Mouse (Mus musculus) stomach, postnatal 0 days (tissue): ENCODE measurements around the gene Myo7a. TPM values are rescaled to one million over a fixed set of nuclear protein-coding genes. Genes with fewer than 3 reads are reported as not detected.

Experiments used
- ATAC-seq: fragments of 200-750 bp; cut with Nextera tagmentation; 2 replicates; pipeline ENCODE4 v1.8.0; 2017; ENCODE audit not compliant: low FRiP score, low TSS enrichment
- DNase-seq: peaks from one replicate; pipeline ENCODE4 v3.0.0-alpha.2; 2016; ENCODE audit warnings: low spot score
- H3K27ac ChIP-seq: fragments of 300-500 bp; sonication (generic); replicated peaks from 2 replicates; pipeline ENCODE4 v1.5.1; 2014; ENCODE audit warnings: mild to moderate bottlenecking, control low read depth
- H3K27me3 ChIP-seq: fragments of 300-500 bp; sonication (generic); 2 replicates; pipeline ENCODE4 v1.6.1; 2014; ENCODE audit warnings: low read length; ENCODE audit not compliant: control insufficient read depth, insufficient read depth
- H3K36me3 ChIP-seq: fragments of 300-500 bp; sonication (generic); 2 replicates; pipeline ENCODE4 v1.6.1; 2014; ENCODE audit warnings: low read length, mixed read lengths; ENCODE audit not compliant: control insufficient read depth, insufficient read depth
- H3K4me1 ChIP-seq: fragments of 300-500 bp; sonication (generic); replicated peaks from 2 replicates; pipeline ENCODE4 v1.6.1; 2014; ENCODE audit warnings: antibody characterized with exemption; ENCODE audit not compliant: control insufficient read depth, insufficient read depth
- H3K4me2 ChIP-seq: fragments of 300-500 bp; sonication (generic); replicated peaks from 2 replicates; pipeline ENCODE4 v1.6.1; 2014; ENCODE audit warnings: low read depth, mild to moderate bottlenecking, control low read depth, moderate library complexity
- H3K4me3 ChIP-seq: fragments of 300-500 bp; sonication (generic); 2 replicates; pipeline ENCODE4 v1.5.1; 2014; ENCODE audit warnings: low read depth, low read length, control low read depth
- H3K9ac ChIP-seq: fragments of 300-500 bp; sonication (generic); 2 replicates; pipeline ENCODE4 v1.6.1; 2014; ENCODE audit warnings: mild to moderate bottlenecking, low read length, control low read depth, mixed read lengths
- H3K9me3 ChIP-seq: fragments of 300-500 bp; sonication (generic); 2 replicates; pipeline ENCODE4 v1.6.1; 2016; ENCODE audit warnings: low read length; ENCODE audit not compliant: control insufficient read depth
- CTCF ChIP-seq: IDR thresholded peaks from 2 replicates; pipeline ENCODE4 v1.5.1; 2016; ENCODE audit warnings: antibody characterized with exemption, low read depth, mild to moderate bottlenecking, moderate library complexity
- EP300 ChIP-seq: optimal IDR thresholded peaks from 2 replicates; pipeline ENCODE3; 2016; ENCODE audit warnings: antibody characterized with exemption
- WGBS: fragments of 180-500 bp; shearing (Covaris S2); extraction: QIAGEN DNeasy Blood & Tissue Kit; methylation state at CpG from one replicate; pipeline ENCODE4 v1.1.7; 2014; 5-methylcytosine and 5-hydroxymethylcytosine counted together
- polyA plus RNA-seq: library from polyadenylated mRNA; unstranded; fragments of >200 nt; fragmentation: Nextera tagmentation; extraction: Ambion mirVana; gene quantifications from 2 replicates; pipeline ENCODE4 v1.2.1, GENCODE M21; 2015

Gene Myo7a
- polyA plus RNA-seq, 1 experiment from 2014 or later, result 2.4 TPM

GRCm38 (mm10) chr7:98160041-98160740, 40.9 kb upstream of the Myo7a start:
- Histone ChIP-seq H3K4me2 (peak overlapping the region; percentile 23; the same call in 1 of the 2 replicates), H3K4me1 (peaks cover 12% of the 10 kb centered on the region)

DNA sequence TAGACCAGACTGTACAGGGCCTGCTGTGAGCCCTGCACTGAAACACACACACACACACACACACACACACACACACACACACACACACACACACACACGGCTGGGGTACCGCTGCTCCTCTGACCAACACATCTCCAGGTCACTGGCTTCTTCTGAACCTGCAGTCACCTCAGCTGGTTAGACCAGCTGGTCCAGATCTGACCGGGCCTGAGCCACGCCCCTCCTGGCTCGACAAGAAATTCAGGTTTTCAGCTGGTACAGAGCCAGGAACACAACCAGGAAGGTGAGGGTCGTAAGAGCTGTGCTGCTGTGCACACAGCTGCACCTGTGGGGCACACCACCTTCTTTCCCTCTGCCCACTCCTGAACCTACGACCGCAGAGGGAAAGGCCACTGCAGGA, 39.2 kb upstream of the Myo7a start:
- WGBS, result 31% methylated on average over 8 of the region's 8 CpGs
- H3K36me3 ChIP-seq, result no peaks in the 10 kb centered on the region
- H3K9ac ChIP-seq, result no peak overlapping the region
- H3K4me2 ChIP-seq, result peak overlapping the region; percentile 29; the same call in 1 of the 2 replicates
- H3K9me3 ChIP-seq, result no peaks in the 10 kb centered on the region
- peak overlapping the region; percentile 82 for H3K27ac ChIP-seq
- peak; percentile 89 for DNase-seq
- TF ChIP-seq EP300 (peak; percentile 91), CTCF (no peak)
- H3K27me3 ChIP-seq, result no peaks in the 10 kb centered on the region
- H3K4me1 ChIP-seq, result peaks cover 12% of the 10 kb centered on the region
- no peak overlapping the region for H3K4me3 ChIP-seq
- ATAC-seq, result peak; percentile 48

More at GRCm38 (mm10) chr7:98160041-98160740, 40.9 kb upstream of the Myo7a start:
- no peak for DNase-seq
- H3K27ac ChIP-seq, result peak overlapping the region; percentile 82
- H3K36me3 ChIP-seq, result no peaks in the 10 kb centered on the region
- ATAC-seq, result no peak
- no peaks in the 10 kb centered on the region for H3K27me3 ChIP-seq
- H3K4me3 ChIP-seq, result no peak overlapping the region
- no peak for TF ChIP-seq CTCF
- no peak for TF ChIP-seq EP300
- peak overlapping the region; percentile 19 for H3K9ac ChIP-seq
- 34% methylated on average over 8 of the region's 8 CpGs for WGBS
- H3K9me3 ChIP-seq, result no peaks in the 10 kb centered on the region

- H3K9me3 ChIP-seq, result no peaks in the 10 kb centered on the region
- TF ChIP-seq CTCF (no peak), EP300 (no peak)
- H3K4me2 ChIP-seq, result no peak overlapping the region; the same call in 1 of the 2 replicates
- no peaks in the 10 kb centered on the region for H3K27me3 ChIP-seq
- WGBS, result 48% methylated on average over 5 of the region's 5 CpGs
- ATAC-seq (no peak), DNase-seq (peak; percentile 32)
- peaks cover 12% of the 10 kb centered on the region for H3K4me1 ChIP-seq
- no peak overlapping the region for H3K4me3 ChIP-seq
- no peaks in the 10 kb centered on the region for H3K36me3 ChIP-seq
- H3K9ac ChIP-seq, result no peak overlapping the region
- peak overlapping the region; percentile 82 for H3K27ac ChIP-seq
Observed at GRCm38 (mm10) chr7:98157636-98158332, 38.5 kb upstream of the Myo7a start.

DNA sequence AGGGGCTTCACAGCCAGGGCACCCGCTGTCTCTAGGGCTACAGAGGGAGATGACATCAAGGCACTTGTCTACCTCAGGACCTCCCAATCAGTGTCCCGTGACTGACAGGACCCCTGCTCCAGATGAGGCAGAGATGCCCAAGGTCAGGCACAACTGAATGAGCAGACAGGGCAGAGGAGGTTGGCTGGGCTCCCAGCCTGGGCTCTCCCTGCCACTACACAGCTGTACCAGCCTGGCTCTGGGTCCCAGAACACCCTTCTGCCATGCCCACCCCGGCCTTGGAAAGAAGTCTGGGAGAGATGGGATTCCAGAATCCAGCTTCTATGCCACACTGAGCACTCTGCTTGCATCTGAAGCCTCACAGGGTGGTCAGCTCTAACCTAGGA, 36.9 kb upstream of the Myo7a start:
- DNase-seq (no peak), ATAC-seq (no peak)
- Histone ChIP-seq H3K27ac (no peak overlapping the region), H3K27me3 (no peaks in the 10 kb centered on the region), H3K36me3 (no peaks in the 10 kb centered on the region), H3K4me3 (no peak overlapping the region), H3K9ac (no peak overlapping the region), H3K9me3 (no peaks in the 10 kb centered on the region), H3K4me1 (peaks cover 12% of the 10 kb centered on the region), H3K4me2 (no peak overlapping the region)
- WGBS, result 67% methylated on average over 3 of the region's 3 CpGs
- TF ChIP-seq CTCF (no peak), EP300 (no peak)

DNA sequence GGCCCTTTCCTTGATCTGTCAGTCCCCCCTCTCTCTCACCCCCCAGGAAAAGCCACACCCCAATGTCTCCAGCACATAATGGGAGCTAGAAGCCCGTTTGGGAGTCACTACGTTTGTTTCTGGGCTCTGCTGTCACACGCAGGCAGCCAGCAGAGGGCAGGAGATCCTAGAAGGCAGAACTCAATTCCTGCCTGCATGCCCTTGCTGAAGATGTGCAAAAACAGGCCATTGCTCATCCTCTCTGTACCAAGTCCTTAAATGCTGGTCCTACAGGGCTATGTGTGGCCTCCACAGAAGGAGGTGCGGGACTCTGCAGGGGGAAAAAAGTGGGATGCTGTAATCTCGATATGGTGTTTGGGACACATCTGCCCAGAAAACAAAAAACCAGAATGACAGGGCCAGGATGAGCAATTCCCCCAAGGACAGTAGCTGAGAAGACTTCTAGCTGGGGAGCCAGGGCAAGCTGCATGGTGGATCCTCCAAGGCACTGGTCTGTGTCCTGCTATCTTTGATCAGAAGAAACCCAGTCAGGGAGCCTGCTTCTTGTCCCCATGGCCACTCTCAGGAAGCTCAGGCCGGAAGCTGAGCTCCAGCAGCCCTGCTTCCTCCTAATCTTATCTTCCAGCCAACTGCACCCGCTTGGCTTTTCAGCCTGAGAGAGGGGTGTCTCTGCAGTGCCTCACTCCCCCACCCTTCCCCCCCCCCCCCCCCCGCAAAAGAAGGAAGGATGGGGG, 36.4 kb upstream of the Myo7a start:
- Histone ChIP-seq H3K4me1 (peaks cover 12% of the 10 kb centered on the region), H3K4me2 (no peak overlapping the region), H3K4me3 (no peak overlapping the region), H3K27me3 (no peaks in the 10 kb centered on the region), H3K9me3 (no peaks in the 10 kb centered on the region), H3K36me3 (no peaks in the 10 kb centered on the region), H3K9ac (no peak overlapping the region), H3K27ac (no peak overlapping the region)
- TF ChIP-seq CTCF (peak; percentile 96), EP300 (no peak)
- WGBS, result 32% methylated on average over 7 of the region's 8 CpGs
- DNase-seq (peak; percentile 78), ATAC-seq (no peak)
